Mouse (Mus musculus) B cell, adult 2 months (primary cell): ENCODE data around the gene Serf1.
"Not testable (repeated sequence)": the region's sequence is repeated elsewhere in the genome, so short reads cannot be mapped to it uniquely, and the experiment has no call there.

Experiments used
- DNase-seq, 2 experiments: peaks; one replicate each; pipeline ENCODE4 v3.0.0; 2022

Gene Serf1

DNA sequence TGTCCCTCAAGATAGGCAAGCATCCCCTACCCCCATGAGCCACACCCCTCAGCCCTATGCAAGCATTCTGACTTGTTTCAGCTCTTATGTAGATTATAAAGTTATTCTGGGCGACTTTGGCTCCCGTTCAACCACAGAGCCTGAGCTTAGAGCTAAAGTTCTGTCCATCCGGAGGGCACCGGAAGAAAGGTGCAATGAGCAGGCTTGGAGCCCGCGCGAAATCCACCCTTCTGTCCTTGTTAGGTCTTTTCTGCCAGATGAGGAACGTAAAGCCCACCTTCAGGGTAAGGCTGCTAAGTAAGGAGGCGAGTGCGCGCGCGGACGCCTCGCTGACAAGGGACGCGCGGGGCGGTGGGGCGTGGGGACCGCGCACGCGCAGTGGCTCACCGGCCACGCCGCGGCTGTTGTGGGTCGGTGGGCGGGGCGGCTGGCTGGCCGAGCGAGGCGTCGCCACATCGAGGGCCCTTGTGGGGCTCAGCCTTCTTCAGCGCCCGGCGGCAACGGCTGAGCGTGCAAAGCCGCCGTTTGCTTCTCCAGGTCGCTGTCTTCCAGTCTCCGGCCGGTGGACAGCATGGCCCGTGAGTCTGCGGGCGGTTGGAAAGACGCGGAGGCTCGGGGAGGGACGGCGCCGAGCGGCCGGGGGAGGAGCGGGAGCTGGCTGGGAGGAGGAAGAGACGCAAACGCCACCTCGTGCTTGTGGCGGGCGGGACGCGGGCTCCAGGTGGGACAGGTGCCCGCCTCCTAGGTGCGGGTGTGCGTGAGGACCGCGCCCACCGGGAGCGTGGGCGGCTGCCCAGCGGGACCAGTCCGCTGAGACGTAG lies at the start of gene Serf1:
Serf1 (plus strand) TSS at position 361 of the 821 bp plus-strand sequence.
- DNase-seq: peak; percentile 76 to 80

GRCm38 (mm10) chr13:100063936-100064335 lies 43.9 kb upstream of the Serf1 start:
- DNase-seq: no peak

DNA sequence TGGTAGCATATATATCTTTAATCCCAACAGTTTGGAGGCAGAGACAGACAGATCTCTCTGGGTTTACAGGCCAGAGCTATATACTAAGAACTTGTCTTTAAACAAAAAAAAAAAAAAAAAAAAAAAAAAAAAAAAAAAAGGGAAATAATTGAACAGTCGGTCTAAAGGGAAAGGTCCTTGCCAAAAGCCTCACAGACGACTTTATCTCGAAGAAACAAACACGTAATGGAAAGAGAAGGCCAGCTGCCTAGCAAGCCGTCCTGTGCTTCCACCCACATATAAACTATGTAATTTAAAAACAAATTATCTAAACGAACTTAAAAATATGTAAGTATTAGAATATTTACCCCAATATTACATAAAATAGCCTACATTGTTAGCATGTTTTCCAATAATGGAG lies 40.0 kb upstream of the Serf1 start:
- DNase-seq: no peak

DNA sequence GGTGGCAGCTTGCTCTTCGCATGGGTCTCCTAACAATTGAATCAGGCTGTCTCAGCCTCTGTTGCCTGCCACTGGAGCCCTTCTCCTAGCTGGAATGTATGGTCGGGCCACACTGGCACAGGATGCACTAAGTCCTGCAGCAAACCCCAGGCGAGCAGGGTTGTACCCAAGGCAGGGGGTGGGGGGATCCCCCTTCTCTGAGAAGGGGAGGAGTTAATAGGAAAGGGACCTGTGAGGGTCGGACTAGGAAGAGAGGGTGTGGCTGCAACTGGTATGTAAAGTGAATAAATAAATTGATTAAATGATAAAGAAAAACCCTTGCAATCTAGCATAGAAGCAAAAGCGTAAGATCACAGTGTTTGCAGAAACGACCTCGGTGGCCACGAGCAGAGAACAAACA lies 36.3 kb upstream of the Serf1 start:
- no peak for DNase-seq

GRCm38 (mm10) chr13:100098808-100099207 lies 9.0 kb upstream of the Serf1 start:
- peak in 1 of 2 experiments; percentile 3 for DNase-seq

DNA sequence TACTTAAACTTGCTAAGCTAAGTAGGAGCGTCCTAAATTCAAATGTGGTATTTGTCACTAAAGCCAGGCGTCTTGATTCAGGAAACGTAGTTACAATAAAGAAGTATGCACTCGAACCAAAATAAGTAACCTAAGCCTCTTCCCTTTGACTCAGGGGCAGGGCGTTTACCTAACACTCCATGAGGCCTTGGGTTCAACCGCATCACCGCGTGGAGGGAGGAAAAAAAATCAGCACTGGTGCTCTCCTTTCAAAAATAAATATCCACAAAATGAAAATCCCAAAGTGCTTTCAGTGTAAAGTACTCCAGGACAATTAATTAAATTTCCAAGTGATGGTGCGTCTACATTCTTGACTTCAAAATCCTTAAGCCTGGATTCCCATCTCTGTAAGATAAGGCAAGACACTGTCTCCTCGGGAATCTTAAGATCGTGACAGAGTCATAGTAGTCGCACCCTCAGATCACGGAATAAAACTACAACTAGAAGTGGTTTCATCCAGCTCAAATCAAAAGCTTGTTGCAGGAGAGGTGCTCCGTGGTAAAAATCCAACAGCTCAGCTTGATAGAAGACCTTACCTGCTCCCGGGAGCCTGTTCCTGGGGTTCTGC lies 4.7 kb upstream of the Serf1 start:
- no peak for DNase-seq

DNA sequence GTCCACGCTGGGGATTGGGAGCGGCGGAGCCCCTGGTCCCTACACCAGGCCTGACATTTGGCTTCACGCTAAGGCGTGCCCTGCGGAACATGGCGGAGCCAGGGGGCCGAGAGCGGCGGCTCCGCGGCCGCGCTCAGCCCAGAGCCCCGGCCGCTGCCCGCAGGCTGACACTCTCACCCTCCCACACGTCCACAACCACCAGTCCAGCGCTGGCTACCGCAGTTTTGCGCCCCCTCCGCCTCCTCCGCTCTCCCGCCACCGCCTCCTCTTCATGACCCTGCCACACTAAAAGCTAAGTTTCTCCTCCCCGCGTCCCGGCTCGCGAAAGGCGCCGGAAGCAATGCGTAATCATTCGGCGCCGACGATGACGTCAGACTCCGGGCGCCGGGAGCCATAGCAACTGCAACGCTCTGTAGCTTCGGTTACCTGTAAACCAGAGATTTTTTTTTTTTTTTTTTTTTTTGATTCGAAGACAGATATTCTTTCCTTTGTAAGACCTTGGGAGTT lies 4.0 kb upstream of the Serf1 start, which contains the start of gene Bdp1:
Bdp1 (minus strand) TSS at position 323 of the 507 bp plus-strand sequence.
- peak; percentile 97 to 98 for DNase-seq

DNA sequence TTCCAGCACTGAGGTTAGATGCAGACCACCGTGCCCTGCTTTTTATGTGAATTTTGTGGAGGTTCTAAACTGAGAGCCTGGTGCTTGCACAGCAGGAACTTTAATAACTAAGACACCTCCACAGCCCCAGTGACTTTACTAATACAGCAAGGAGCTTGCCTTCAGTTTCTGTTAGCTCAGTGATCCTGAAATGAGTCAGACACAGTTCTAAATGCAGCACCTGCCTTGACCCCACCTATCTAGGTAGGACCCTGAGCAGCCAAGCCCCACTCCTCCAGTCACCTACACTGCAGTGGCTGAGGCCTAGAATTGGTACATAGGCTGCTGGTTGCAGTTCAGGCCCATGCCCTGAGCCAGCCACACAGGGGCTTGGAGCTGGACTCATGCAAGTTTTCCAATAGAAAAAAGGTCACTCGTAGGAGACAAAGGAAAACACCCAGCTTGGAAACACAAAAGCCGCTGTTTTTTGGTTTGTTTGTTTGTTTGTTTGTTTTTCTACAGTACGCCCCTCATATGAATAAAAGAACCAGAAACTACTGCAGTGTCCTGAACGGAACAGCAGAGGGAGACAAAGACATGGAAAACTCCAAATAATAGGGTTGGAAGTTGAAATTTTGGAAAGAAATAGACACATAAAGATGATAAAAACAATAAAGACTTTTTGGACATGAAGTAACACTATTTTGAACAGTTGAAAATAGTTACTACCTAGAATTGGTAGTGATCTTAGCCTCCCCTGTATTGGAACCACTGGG lies 4.6 kb downstream of the Serf1 start:
- peak in 1 of 2 experiments; percentile 6 for DNase-seq

DNA sequence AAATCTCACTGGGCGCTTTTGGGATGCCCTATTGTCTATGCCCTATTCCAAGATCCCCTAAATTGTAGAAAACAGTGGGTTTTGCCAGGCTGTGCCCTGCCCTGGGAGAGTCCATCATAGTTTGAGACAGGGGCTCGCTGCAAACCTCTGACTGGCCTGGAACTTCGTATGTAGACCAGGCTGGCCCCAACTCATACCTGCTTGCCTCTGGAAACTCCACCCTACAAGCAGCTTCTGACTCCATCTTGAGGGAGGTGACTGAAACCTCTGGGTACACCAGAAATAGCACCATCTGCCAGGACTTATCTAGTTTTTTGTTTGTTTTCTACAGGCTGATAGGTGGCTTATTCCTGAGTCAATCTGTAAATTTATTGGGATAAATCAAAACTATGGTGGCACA lies 16.2 kb downstream of the Serf1 start:
- DNase-seq: no peak

DNA sequence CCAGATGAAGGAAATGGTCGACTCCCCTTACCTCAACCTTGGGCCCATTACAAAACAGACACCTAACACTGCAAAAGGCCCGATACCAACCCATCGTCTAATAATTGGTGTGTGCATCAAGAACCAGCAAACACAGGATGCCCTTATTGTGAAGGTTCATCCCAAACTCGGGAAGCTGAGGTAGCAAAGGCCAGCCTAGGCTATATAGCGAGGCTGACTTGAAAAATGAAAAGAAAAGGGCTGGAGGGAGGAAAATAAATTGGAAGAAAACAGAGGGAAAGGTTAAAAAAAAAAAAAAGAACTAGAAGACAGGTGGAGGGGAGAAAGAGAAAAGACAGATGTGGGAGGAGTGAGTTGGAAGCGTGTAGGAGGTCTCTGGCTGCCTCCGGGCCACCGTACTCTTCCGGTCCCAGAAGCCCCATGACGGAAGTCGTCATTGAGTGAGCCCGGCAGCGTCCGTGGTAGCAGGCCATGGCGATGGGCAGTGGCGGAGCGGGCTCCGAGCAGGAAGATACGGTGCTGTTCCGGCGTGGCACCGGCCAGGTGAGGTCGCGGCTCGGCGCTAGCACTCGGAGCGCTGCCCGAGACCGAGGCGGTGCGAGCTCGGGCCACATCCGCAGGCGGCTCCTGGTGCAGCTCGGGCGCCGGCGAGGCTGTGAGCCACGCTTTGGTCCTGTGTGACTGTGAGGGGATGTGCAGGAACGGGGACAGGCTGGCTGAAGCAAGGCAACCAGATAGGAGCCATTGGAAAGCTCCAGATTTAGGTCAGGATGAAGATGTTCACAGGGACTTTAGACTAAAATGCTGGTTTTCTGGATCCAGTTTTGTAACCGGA lies 16.8 kb downstream of the Serf1 start, which contains the start of gene Smn1:
Smn1 (plus strand) TSS at position 430 of the 835 bp plus-strand sequence.
- peak; percentile 90 to 91 for DNase-seq

DNA sequence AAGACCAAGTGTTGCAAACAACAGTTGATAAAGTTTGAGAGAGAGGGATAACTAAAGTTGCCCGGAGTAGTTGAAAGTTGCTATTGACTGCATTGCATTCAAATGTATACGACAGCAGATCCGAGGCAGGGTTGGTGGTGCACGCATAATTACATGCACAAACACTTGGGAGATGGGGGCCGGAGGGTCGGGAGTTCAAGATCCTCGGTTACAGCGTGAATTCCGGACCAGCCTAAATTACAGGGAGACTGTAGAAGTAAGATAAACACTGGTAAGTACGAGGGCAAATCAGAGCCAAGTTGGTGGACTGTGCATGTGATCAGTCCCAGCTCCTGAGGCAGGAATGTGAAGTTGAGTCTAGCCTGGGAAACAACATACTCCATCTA lies 17.4 kb downstream of the Serf1 start:
- DNase-seq: no peak

- DNase-seq: no peak
Measured at GRCm38 (mm10) chr13:100141646-100142314, 34.0 kb downstream of the Serf1 start.

GRCm38 (mm10) chr13:100152659-100153058 lies 44.8 kb downstream of the Serf1 start:
- peak; percentile 5 to 11 for DNase-seq

- DNase-seq: no peak
Measured at GRCm38 (mm10) chr13:100156624-100157023, 48.8 kb downstream of the Serf1 start.

DNA sequence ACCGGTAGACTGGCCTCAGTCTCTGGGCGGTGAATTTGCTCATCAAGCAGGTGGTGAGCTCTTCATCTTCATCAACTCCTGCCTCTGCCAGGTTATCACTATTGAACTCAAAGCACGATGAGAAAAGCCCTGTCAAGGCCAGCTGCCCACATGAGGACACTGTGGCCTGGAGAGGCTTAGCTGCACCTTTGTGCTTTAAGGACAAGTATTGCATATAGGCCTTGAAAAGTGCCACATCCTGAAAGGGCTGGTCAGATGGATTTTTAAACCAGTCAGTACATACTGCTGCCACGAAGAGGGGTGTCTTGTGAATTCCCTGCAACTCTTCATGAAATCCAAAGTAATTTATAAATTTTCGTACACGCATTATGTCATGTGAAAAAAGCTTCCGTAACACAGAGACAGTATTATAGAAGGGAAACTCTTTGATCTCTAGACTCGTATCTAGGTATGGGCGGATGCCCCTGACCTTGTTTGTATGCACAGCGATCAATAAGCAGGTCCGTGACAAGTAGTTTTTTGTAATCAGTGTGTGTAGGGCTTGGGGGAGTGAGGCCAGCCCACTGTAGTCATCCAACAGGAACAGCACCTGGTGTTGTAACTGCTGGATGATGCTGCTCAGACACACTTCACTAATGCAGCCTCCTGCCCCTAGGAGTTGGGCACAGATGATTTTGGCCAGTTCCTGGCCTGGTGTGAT lies 53.5 kb downstream of the Serf1 start:
- DNase-seq: not testable (repeated sequence)

DNA sequence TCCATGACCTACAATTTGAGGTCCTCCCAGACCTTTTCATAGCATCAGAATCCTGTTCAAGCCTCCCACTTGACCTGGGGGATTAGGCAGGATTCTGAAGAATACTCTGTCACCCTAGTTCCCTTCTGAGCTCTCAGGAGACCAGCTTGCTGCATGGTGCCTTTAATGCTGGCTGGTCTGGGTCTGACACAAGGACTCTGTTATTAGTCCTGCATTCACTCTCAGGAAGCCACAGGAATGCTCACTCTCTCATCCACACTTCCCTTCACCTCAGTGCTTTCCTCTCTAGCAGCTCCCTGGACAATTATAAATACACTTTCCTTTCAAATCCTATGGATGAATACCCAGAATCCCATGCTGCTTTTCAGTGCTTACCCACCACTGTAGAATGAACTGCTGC lies 54.7 kb downstream of the Serf1 start:
- not testable (repeated sequence) for DNase-seq
